Mouse (Mus musculus): Measurements from ENCODE around the gene Lxn.

Gene Lxn

DNA sequence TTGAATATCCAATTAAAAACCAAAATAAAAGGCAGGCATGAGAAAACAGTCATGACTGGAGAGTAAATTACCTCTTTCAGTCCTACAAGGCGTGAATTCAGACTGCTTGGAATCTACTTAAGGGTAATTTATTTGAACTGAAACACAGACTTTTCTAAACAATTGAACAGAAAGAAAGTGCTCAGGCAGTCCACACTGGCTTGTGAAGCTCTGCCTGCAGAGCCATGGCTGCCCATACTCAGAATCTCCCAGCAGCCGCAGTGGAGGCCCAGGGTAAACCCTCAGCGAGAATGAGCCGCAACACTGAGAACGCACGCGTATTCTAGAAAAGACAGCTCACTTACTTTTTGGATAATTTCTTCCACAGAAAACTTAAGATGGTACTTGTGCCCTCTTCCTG, 1.7 kb downstream of the Lxn start:
- no peak for DNase-seq (ENCODE audit: low spot score in 2 of 2)

DNA sequence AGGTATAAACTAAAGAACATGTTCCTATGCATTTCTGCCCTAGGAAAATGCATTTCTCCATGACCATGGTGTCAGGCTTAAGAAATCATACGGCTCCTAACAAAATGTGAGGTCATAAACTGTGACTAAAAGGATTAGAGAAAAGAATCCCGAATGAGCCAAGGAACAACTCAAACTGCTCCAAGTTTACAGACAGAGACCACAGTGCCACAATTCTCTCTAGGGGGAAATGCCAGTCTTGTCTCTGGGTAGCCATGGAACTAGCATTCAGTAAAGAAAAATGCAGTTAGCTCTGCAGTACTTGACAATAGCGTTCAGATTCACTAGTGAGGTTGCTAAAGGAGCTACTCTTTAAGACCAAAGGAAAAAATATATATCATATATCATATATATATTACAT, 3.8 kb downstream of the Lxn start:
- DNase-seq (ENCODE audit: low spot score in 2 of 2): no peak

DNA sequence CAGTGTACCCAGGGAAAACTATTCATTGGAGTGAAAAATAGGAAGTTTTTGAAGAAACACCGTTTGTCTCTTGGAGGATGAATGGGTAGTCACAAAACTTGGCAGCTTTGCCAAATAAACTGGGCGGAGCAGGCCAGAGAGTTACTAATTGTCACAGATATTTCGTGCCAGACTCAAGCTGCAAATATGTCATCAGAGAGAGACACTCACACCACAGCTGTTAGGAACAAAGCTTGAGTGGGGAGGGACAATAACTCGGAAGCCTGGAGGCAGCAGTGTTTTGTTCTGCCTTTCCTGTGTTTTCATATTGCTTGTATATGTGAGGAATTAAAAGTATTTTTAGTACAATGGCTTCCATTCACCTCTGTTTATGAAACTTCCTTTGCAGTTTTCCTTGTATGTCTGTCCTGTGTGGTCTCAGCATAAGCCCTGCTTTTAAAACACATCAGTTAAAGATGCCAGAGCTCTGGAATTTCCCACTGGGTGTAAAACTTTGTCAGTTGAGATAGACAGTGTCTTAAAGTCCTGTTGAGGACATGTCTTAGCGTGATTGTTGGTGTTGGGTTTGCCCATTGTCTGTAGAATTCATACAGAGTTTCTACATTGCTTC, 13.0 kb downstream of the Lxn start:
- DNase-seq (ENCODE audit: low spot score in 2 of 2): no peak

DNA sequence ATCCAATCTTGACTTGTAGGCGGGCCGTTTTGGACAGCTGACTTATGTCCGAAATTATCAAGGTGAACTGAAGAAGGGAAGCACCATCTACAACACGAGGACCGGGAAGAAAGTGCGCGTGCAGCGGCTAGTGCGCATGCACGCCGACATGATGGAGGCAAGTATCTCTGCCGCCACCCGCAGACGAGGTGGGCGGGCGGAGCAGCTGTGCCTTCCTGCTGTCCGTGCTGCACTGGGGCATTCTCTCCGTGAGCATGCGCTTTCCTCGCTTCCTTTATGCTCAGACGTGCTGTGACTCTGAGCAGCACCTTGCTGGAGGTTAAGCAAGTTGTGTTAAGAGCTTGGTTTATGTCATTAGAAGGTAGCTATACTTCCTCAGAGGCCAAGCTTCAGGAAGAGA, 14.1 kb downstream of the Lxn start:
- no peak for DNase-seq (ENCODE audit: low spot score in 2 of 2)

DNA sequence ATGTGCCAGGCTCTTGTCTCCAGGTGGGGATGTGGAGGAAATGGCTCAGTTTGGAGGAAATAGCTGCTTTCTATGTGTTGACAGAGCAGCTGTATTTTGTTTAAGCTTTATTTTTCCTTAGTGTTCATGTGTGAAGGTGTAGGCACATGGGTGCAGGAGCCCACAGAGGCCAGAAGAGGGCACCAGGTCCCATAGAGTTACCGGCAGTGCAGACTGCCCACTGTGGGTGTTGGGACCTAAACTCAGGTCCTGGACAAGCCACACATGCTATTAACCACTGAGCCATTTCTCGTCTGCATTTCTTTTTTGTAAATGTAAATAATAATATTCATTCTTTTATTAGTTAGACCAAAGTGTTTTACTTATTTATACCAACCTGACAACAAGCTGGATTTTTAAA, 16.6 kb downstream of the Lxn start:
- DNase-seq (ENCODE audit: low spot score in 2 of 2): peak in 1 of 2 experiments; percentile 56

DNA sequence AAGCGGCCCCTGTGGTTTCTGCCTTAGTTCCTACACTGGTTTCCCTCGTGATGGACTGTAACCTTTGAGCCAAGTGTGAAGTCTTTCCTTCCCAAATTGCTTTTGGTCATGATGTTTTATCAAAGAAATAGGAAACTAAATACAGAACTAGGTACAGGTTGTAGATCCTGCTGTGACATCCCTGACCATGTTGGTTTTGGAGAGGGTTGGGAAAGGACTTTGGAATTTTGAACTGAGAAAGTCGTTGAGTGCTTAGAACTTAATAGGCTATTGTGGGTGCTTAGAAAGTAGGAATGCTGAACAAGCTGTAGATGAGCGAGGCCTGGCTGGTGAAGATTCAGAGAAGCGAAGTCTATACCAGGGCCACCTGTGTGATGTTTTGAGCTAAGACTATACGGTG, 29.7 kb downstream of the Lxn start:
- DNase-seq (ENCODE audit: low spot score in 2 of 2): no peak

DNA sequence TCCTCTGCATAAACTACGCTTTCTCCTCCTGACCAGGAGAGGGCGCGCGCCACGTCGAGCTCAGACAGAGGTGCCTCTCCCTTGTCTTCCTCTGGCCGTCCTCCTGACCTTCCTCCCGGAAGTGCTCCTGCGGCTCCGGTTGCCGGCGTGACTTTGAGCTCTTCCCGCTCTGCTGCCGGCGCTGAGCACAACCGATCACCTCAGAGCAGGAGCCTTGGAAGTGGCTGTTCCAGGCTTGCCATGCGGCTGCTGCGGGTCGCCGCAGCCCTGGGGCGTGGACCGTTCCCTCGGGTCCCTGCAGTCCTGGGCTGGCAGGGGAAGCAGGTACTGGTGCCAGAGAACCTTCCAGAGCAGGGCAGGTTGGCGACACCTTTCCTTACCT, 33.7 kb downstream of the Lxn start, which contains the start of gene Gfm1:
Gfm1 (plus strand) TSS at position 98 of the 382 bp plus-strand sequence.
- peak; percentile 84 to 94 for DNase-seq (ENCODE audit: low spot score in 2 of 2)

DNA sequence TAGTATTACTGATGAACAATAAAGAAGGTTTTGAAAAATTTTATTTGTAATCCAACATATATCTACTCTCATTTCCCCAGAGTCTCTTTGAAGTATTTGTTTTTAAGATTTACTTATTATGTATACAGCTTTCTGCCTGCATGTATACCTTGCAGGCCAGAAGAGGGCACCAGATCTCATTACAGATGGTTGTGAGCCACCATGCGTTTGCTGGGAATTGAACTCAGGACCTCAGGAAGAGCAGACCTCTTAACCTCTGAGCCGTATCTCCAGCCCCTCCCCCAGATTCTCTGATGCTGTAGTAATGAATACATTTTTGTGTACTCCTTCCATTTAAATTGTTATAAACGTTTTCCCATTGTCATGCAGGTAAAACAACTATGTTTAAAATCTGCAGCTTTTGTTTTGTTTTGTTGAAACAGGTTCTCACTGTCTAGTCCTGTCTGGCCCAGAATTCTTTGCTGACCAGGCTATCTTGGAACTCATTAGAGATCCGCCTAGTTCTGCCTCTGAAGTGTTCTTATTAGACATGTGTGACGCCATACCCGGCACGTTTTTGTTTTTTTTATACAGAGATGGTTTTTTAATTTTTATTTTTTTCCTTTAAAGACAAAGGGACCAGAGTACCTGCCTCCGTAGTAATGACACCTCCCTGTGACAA, 34.3 kb downstream of the Lxn start:
- DNase-seq (ENCODE audit: low spot score in 2 of 2): no peak
